Mouse (Mus musculus) limb, embryonic 13.5 days (tissue): Measurements from ENCODE around the gene Top2a. TPM values are rescaled to one million over a fixed set of nuclear protein-coding genes. Genes with fewer than 3 reads are reported as not detected.

Experiments used
- ATAC-seq: fragments of 200-750 bp; cut with Nextera tagmentation; 2 replicates; pipeline ENCODE4 v1.8.0; 2017; ENCODE audit warnings: low read depth, moderate number of reproducible peaks, moderate TSS enrichment; ENCODE audit not compliant: low FRiP score
- H3K27ac ChIP-seq: fragments of 300-500 bp; sonication (generic); 2 replicates; pipeline ENCODE4 v1.5.1; 2015; ENCODE audit warnings: inconsistent platforms, mild to moderate bottlenecking, moderate library complexity
- H3K27me3 ChIP-seq: fragments of 300-500 bp; sonication (generic); 2 replicates; pipeline ENCODE4 v1.6.1; 2015; ENCODE audit warnings: mild to moderate bottlenecking, inconsistent platforms
- H3K36me3 ChIP-seq: fragments of 300-500 bp; sonication (generic); 2 replicates; pipeline ENCODE4 v1.6.1; 2015; ENCODE audit warnings: inconsistent platforms, mild to moderate bottlenecking, moderate library complexity
- H3K4me1 ChIP-seq: fragments of 300-500 bp; sonication (generic); 2 replicates; pipeline ENCODE4 v1.6.1; 2015; ENCODE audit warnings: inconsistent platforms
- H3K4me2 ChIP-seq: fragments of 300-500 bp; sonication (generic); replicated peaks from 2 replicates; pipeline ENCODE4 v1.6.1; 2015; ENCODE audit warnings: inconsistent platforms, mild to moderate bottlenecking, moderate library complexity
- H3K4me3 ChIP-seq: fragments of 300-500 bp; sonication (generic); 2 replicates; pipeline ENCODE4 v1.5.1; 2015; ENCODE audit warnings: moderate library complexity, mild to moderate bottlenecking, inconsistent platforms
- H3K9ac ChIP-seq: fragments of 300-500 bp; sonication (generic); 2 replicates; pipeline ENCODE4 v1.6.1; 2015; ENCODE audit warnings: mild to moderate bottlenecking, inconsistent platforms
- H3K9me3 ChIP-seq: fragments of 300-500 bp; sonication (generic); 2 replicates; pipeline ENCODE4 v1.6.1; 2016; ENCODE audit warnings: inconsistent platforms
- WGBS: fragments of 180-500 bp; shearing (Covaris S2); methylation state at CpG from one replicate; pipeline ENCODE4 v1.1.7; 2015; 5-methylcytosine and 5-hydroxymethylcytosine counted together
- polyA plus RNA-seq: library from polyadenylated mRNA; unstranded; fragments of >200 nt; fragmentation: Nextera tagmentation; extraction: Ambion mirVana; gene quantifications from 2 replicates; pipeline ENCODE4 v1.2.1, GENCODE M21; 2015

The Top2a gene
- polyA plus RNA-seq, 1 experiment from 2014 or later, result 275 TPM

GRCm38 (mm10) chr11:98949242-98949957, 74.6 kb downstream of the Top2a start:
- H3K9me3 ChIP-seq, result no peaks in the 10 kb centered on the region
- 76% methylated on average over 12 of the region's 12 CpGs for whole genome bisulfite sequencing
- no peak for ATAC-seq
- peaks cover 87% of the 10 kb centered on the region for H3K4me1 ChIP-seq
- no peak overlapping the region; the same call in 1 of the 2 replicates for H3K27ac ChIP-seq
- H3K4me2 ChIP-seq, result no peak overlapping the region
- H3K4me3 ChIP-seq, result no peak overlapping the region
- H3K27me3 ChIP-seq, result no peaks in the 10 kb centered on the region
- H3K36me3 ChIP-seq, result peaks cover 55% of the 10 kb centered on the region
- peak overlapping the region; percentile 35; the same call in 1 of the 2 replicates for H3K9ac ChIP-seq

GRCm38 (mm10) chr11:98947969-98948569, 75.9 kb downstream of the Top2a start:
- 78% methylated on average over 18 of the region's 18 CpGs for WGBS
- no peak for ATAC-seq
- no peak overlapping the region for H3K9ac ChIP-seq
- no peaks in the 10 kb centered on the region for H3K27me3 ChIP-seq
- H3K4me2 ChIP-seq, result no peak overlapping the region
- no peak overlapping the region; the same call in 1 of the 2 replicates for H3K27ac ChIP-seq
- H3K9me3 ChIP-seq, result no peaks in the 10 kb centered on the region
- H3K4me1 ChIP-seq, result peaks cover 87% of the 10 kb centered on the region
- no peak overlapping the region for H3K4me3 ChIP-seq
- H3K36me3 ChIP-seq, result peaks cover 55% of the 10 kb centered on the region

GRCm38 (mm10) chr11:98945605-98945977, 78.4 kb downstream of the Top2a start:
- no peaks in the 10 kb centered on the region for H3K27me3 ChIP-seq
- peaks cover 32% of the 10 kb centered on the region for H3K36me3 ChIP-seq
- 46% methylated on average over 3 of the region's 3 CpGs for WGBS
- peaks cover 90% of the 10 kb centered on the region for H3K4me1 ChIP-seq
- no peaks in the 10 kb centered on the region for H3K9me3 ChIP-seq
- H3K9ac ChIP-seq, result peak overlapping the region; percentile 25; the same call in 1 of the 2 replicates
- H3K4me3 ChIP-seq, result no peak overlapping the region
- ATAC-seq, result no peak
- H3K27ac ChIP-seq, result peak overlapping the region; percentile 52; the same call in 1 of the 2 replicates
- H3K4me2 ChIP-seq, result no peak overlapping the region; the same call in 1 of the 2 replicates

GRCm38 (mm10) chr11:98944897-98945604, 78.9 kb downstream of the Top2a start:
- WGBS, result 35% methylated on average over 11 of the region's 11 CpGs
- Histone ChIP-seq H3K4me3 (peak overlapping the region; percentile 14; the same call in 1 of the 2 replicates), H3K9me3 (no peaks in the 10 kb centered on the region), H3K36me3 (peaks cover 26% of the 10 kb centered on the region), H3K4me2 (peak overlapping the region; percentile 95), H3K4me1 (peaks cover 92% of the 10 kb centered on the region), H3K27me3 (no peaks in the 10 kb centered on the region), H3K27ac (peak overlapping the region; percentile 84; the same call in 1 of the 2 replicates), H3K9ac (peak overlapping the region; percentile 53)
- ATAC-seq, result no peak

GRCm38 (mm10) chr11:98943741-98944461, 80.1 kb downstream of the Top2a start:
- ATAC-seq, result no peak
- Histone ChIP-seq H3K4me2 (peak overlapping the region; percentile 95), H3K9ac (peak overlapping the region; percentile 68), H3K4me1 (peaks cover 92% of the 10 kb centered on the region), H3K27me3 (no peaks in the 10 kb centered on the region), H3K36me3 (peaks cover 18% of the 10 kb centered on the region), H3K4me3 (peak overlapping the region; percentile 14; the same call in 1 of the 2 replicates), H3K27ac (peak overlapping the region; percentile 84), H3K9me3 (no peaks in the 10 kb centered on the region)
- WGBS, result 36% methylated on average over 14 of the region's 14 CpGs

Other genes with a start within 250 kb of the Top2a start
- gene Nr1d1, start 248.9 kb downstream of the Top2a start, polyA plus RNA-seq, result 0.93 and 1.1 TPM in 2 replicates
- gene Msl1, start 228.7 kb downstream of the Top2a start, polyA plus RNA-seq, result 28.9 and 29.2 TPM in 2 replicates
- gene Casc3, start 219.3 kb downstream of the Top2a start, polyA plus RNA-seq, result 39.5 and 40.0 TPM in 2 replicates
- 4.2 and 4.4 TPM in 2 replicates for gene Rapgefl1, start 187.4 kb downstream of the Top2a start, polyA plus RNA-seq
- 4.9 and 5.4 TPM in 2 replicates for gene Wipf2, start 160.6 kb downstream of the Top2a start, polyA plus RNA-seq
- gene Cdc6, start 116.4 kb downstream of the Top2a start, polyA plus RNA-seq, result 31.4 and 32.3 TPM in 2 replicates
- gene Rara, start 96.4 kb downstream of the Top2a start, polyA plus RNA-seq, result 46.5 and 49.8 TPM in 2 replicates
- gene Gjd3, start 41.2 kb downstream of the Top2a start, polyA plus RNA-seq, result 0.41 and 0.78 TPM in 2 replicates
- gene Igfbp4, start 17.1 kb upstream of the Top2a start, polyA plus RNA-seq, result 1,212 and 1,268 TPM in 2 replicates
- 0.55 and 1.2 TPM in 2 replicates for gene Tns4, start 65.1 kb upstream of the Top2a start, polyA plus RNA-seq
- gene Ccr7, start 130.9 kb upstream of the Top2a start, polyA plus RNA-seq, result 0.39 and 0.83 TPM in 2 replicates
- gene Smarce1, start 206.8 kb upstream of the Top2a start, polyA plus RNA-seq, result 327 and 346 TPM in 2 replicates
- 0.17 and 0.24 TPM in 2 replicates for gene Krt222, start 219.9 kb upstream of the Top2a start, polyA plus RNA-seq